Mouse (Mus musculus) hindbrain, embryonic 14.5 days (tissue): Measurements from ENCODE around the gene Rhog. TPM values are rescaled to one million over a fixed set of nuclear protein-coding genes. Genes with fewer than 3 reads are reported as not detected.

Experiments used
- ATAC-seq: fragments of 200-750 bp; cut with Nextera tagmentation; 2 replicates; pipeline ENCODE4 v1.8.0; 2017; ENCODE audit warnings: moderate number of reproducible peaks, mild to moderate bottlenecking, moderate TSS enrichment, moderate library complexity; ENCODE audit not compliant: low FRiP score
- DNase-seq: peaks from one replicate; pipeline ENCODE4 v3.0.0-alpha.2; 2015; ENCODE audit warnings: low spot score
- H3K27ac ChIP-seq: fragments of 300-500 bp; sonication (generic); 2 replicates; pipeline ENCODE4 v1.5.1; 2014; ENCODE audit warnings: mild to moderate bottlenecking, moderate library complexity
- H3K27me3 ChIP-seq: fragments of 300-500 bp; sonication (generic); 2 replicates; pipeline ENCODE4 v1.6.1; 2014; ENCODE audit warnings: mild to moderate bottlenecking, low read length, mixed read lengths; ENCODE audit not compliant: control insufficient read depth, insufficient read depth
- H3K36me3 ChIP-seq: fragments of 300-500 bp; sonication (generic); replicated peaks from 2 replicates; pipeline ENCODE4 v1.6.1; 2014; ENCODE audit not compliant: control insufficient read depth, insufficient read depth
- H3K4me1 ChIP-seq: fragments of 300-500 bp; sonication (generic); replicated peaks from 2 replicates; pipeline ENCODE4 v1.6.1; 2014; ENCODE audit warnings: antibody characterized with exemption, low read length, mixed read lengths; ENCODE audit not compliant: control insufficient read depth, insufficient read depth
- H3K4me2 ChIP-seq: fragments of 300-500 bp; sonication (generic); replicated peaks from 2 replicates; pipeline ENCODE4 v1.6.1; 2014; ENCODE audit warnings: mild to moderate bottlenecking, moderate library complexity
- H3K4me3 ChIP-seq: fragments of 300-500 bp; sonication (generic); replicated peaks from 2 replicates; pipeline ENCODE4 v1.5.1; 2014; ENCODE audit warnings: mild to moderate bottlenecking, low read length
- H3K9ac ChIP-seq: fragments of 300-500 bp; sonication (generic); 2 replicates; pipeline ENCODE4 v1.6.1; 2014
- H3K9me3 ChIP-seq: fragments of 300-500 bp; sonication (generic); 2 replicates; pipeline ENCODE4 v1.6.1; 2016; ENCODE audit warnings: low read length; ENCODE audit not compliant: control insufficient read depth
- WGBS: fragments of 180-500 bp; shearing (Covaris S2); extraction: QIAGEN DNeasy Blood & Tissue Kit; methylation state at CpG from one replicate; pipeline ENCODE4 v1.1.7; 2014; 5-methylcytosine and 5-hydroxymethylcytosine counted together
- polyA plus RNA-seq: library from polyadenylated mRNA; unstranded; fragments of >200 nt; fragmentation: Nextera tagmentation; extraction: Ambion mirVana; gene quantifications from 2 replicates; pipeline ENCODE4 v1.2.1, GENCODE M21; 2014

Gene Rhog
- polyA plus RNA-seq, 1 experiment from 2014 or later, result 20.5 TPM

DNA sequence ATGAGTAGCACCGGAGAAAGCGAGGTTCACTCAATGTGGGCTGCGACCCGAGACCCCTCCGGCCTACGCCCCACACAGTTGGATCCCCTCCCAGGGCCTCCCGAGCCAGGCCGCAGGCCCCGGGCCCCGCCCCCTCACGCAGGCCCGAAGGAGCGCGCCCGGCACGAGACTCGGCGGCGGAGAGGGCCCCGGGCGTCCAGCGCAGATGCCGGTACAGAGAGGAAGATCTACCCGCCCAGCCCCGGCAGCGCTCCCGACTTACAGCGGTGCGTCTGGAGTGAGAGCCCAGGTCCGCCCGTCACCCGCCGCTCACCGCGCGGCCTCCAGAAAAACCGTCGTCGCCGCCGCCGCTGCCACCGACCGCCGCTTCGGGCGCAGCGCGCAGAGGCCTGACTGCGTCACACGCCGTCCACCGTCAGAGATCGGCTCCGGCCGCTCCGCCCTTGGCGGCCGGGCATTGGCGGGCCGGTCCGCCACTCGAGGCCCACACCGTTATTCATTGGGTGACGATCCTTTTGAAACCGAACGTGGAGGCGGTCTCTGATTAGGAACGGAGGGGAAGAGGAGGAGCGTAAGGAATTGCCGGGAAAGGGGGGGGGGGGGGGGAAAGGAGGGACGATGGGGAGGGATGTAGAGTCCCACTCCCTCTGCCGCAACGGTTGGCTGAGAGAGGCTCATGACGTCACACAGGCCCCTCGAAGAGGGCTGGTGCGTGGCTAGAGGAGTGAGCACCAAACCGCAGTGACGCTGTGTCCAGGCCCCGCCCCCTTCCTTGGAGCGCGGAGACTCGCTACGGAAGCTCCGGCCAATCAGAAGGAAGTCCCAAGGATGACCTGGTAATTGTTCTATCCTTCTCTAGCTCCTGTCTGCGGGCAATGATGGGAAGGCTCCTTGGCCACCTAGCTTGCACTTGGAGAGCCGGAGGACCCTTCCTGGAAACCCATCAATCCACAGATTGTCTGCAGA is 45.8 kb downstream of the Rhog start, which contains the start of the genes Nup98 and Pgap2:
Gene Nup98, minus strand, starts transcription at position 421 of the 966 bp plus-strand sequence.
Gene Pgap2, plus strand, starts transcription at position 453 of the 966 bp plus-strand sequence.
- peak; percentile 99 for ATAC-seq
- peak; percentile 99 for DNase-seq
- H3K27me3 ChIP-seq, result no peaks in the 10 kb centered on the region
- H3K4me3 ChIP-seq, result peak within 1 kb of the TSS; percentile 82
- WGBS, result under 1% methylated on average over 83 of the region's 87 CpGs
- H3K4me2 ChIP-seq, result peak within 1 kb of the TSS; percentile 88
- peaks cover 9% of the 10 kb centered on the region for H3K4me1 ChIP-seq
- H3K9me3 ChIP-seq, result no peaks in the 10 kb centered on the region
- no peaks in the 10 kb centered on the region for H3K36me3 ChIP-seq
- peak within 1 kb of the TSS; percentile 90 for H3K9ac ChIP-seq
- peak within 1 kb of the TSS; percentile 97 for H3K27ac ChIP-seq

DNA sequence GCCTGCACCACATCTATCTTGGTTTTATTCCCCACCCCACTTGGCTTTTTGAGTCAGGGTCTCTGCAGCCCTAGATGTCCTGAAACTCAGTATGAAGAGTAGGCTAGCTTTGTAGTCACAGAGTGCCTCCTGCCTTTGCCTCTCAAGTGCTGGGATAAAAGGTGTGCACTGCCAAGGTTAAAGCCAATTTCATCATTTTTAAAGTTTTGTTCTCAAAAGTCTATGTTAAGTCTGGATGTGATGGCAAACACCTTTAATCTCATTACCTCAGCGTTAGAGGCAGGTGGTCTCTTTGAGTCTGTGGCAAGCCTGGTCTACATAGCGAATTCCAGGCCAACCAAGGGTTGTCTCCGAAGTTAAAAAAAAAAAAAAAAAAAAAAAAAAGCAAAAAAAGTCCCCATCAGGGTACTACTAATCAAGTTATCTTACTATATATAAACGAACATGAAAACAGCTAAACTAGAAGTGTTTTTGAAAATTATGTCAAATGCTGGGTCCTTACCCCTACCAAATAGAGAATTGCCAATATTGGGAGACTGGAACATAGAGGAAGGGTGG is 47.0 kb downstream of the Rhog start:
- no peak for ATAC-seq
- peak overlapping the region; percentile 88 for H3K4me2 ChIP-seq
- H3K4me3 ChIP-seq, result peak overlapping the region; percentile 82
- 61% methylated on average over 4 of the region's 4 CpGs for WGBS
- no peak for DNase-seq
- H3K36me3 ChIP-seq, result no peaks in the 10 kb centered on the region
- H3K9me3 ChIP-seq, result no peaks in the 10 kb centered on the region
- no peaks in the 10 kb centered on the region for H3K27me3 ChIP-seq
- H3K9ac ChIP-seq, result peak overlapping the region; percentile 90
- peak overlapping the region; percentile 94; the same call in 1 of the 2 replicates for H3K27ac ChIP-seq
- peaks cover 9% of the 10 kb centered on the region for H3K4me1 ChIP-seq

DNA sequence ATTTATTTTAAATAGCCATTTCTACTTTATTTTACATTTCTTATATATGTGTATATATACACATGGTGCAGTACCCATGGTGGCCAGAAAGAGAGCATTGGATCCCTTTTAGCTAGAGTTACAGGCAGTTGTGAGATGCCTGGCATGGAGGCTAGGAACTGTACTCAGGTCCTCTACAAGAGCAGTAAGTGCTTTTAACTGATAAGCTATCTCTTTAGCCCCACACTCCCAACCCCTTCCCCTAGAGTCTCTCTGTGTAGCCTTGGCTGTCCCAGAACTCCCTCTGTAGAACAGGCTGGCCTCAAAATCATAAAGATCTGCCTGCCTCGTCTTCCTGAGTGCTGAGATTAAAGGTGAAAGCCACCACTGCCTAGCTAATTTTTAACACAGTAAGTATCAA is 50.2 kb downstream of the Rhog start:
- Histone ChIP-seq H3K4me3 (no peak overlapping the region), H3K4me2 (no peak overlapping the region), H3K27me3 (no peaks in the 10 kb centered on the region), H3K27ac (no peak overlapping the region), H3K36me3 (no peaks in the 10 kb centered on the region), H3K9ac (no peak overlapping the region), H3K4me1 (peaks cover 9% of the 10 kb centered on the region), H3K9me3 (no peaks in the 10 kb centered on the region)
- ATAC-seq (no peak), DNase-seq (no peak)
- WGBS, result 97% methylated on average over 1 of the region's 1 CpGs

DNA sequence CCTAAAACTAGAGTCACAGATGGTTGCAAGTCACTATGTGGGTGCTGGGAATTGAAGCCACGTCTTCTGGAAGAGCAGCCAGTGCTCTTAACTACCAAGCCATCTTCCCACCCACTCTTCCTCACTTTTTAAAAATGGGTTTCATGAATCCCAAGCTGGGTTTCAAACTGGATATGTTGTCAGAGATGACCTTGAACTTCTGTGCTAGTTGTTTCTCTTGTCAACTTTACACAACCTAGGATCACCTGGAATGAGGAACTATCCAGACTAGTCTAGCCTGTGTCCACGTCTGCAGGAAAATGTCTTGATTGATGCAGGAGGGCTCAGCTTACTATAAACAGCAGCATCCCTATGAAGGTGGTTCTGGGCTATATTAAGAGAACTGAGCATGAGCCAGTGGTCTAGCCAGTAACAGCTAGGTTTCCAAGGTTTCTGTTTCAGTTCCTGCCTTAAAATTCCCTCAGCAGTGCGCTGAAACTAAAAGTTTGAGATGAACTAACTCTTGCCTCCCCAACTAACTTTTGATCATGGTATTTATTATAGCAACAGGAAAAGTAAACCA is 51.5 kb downstream of the Rhog start:
- Histone ChIP-seq H3K9ac (no peak overlapping the region), H3K4me2 (no peak overlapping the region), H3K4me3 (no peak overlapping the region), H3K36me3 (no peaks in the 10 kb centered on the region), H3K27ac (no peak overlapping the region), H3K4me1 (peaks cover 9% of the 10 kb centered on the region), H3K9me3 (no peaks in the 10 kb centered on the region), H3K27me3 (no peaks in the 10 kb centered on the region)
- ATAC-seq, result no peak
- DNase-seq, result no peak
- WGBS, result 89% methylated on average over 3 of the region's 3 CpGs

DNA sequence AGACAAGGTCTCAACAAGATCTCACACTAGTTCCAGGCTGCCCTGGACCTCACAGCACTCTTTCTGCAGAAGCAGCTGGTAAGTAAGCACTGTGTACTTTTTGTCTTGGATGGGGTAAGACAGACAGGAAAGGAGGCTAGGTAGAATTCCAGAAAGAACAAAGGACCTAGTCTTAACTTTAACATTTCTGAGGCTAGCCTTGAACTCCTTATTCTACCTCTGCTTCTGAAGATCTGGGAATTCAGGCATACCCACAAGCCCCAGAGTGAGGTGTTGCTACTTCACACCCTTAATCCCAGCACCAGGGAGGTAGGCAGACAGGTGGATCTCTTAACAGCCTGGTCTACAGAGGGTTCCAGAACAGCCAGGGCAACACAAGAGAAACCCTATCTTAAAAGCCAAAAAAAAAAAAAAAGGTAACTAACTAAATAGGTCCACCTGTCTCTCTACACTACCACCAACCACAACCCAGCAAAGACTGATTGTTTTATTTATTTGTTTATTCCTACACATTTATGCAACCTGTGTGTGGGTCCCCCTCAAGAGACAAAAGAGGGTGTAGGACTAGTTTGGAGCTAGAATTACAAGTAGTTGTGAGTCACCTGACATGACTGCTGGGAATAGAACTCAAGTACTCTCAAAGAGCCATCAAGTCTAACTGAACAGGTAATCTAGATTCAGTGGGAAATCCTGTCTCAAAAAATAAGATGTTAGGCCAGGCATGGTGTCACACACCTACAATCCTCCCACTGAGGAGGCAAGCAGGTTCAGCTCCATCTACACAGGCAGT is 54.7 kb downstream of the Rhog start:
- DNase-seq (no peak), ATAC-seq (no peak)
- H3K27ac ChIP-seq, result no peak overlapping the region
- no peak overlapping the region for H3K4me2 ChIP-seq
- H3K9ac ChIP-seq, result no peak overlapping the region
- no peak overlapping the region for H3K4me3 ChIP-seq
- H3K4me1 ChIP-seq, result no peaks in the 10 kb centered on the region
- H3K9me3 ChIP-seq, result no peaks in the 10 kb centered on the region
- no peaks in the 10 kb centered on the region for H3K36me3 ChIP-seq
- no peaks in the 10 kb centered on the region for H3K27me3 ChIP-seq

DNA sequence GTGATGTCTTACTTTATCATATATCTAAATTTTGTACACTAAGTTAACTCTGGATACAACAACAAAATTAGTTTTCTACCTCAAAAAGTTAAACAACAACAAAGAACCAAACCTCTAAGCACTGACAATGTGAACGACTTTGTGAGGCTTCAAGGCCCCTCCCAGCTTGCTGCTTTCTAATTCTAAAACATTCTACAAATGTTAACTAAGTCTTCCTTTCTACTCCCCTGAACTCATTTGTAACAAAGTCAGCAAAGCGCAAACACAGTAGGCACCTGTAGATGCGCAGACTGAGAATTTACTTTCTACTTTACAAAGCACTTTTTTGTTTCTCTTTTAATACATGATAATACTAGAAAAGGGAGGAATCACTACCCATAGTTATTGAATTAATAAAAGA is 55.3 kb downstream of the Rhog start:
- Histone ChIP-seq H3K36me3 (no peaks in the 10 kb centered on the region), H3K9me3 (no peaks in the 10 kb centered on the region), H3K9ac (no peak overlapping the region), H3K27ac (no peak overlapping the region), H3K4me3 (no peak overlapping the region), H3K27me3 (no peaks in the 10 kb centered on the region), H3K4me1 (no peaks in the 10 kb centered on the region), H3K4me2 (no peak overlapping the region)
- WGBS, result 78% methylated on average over 3 of the region's 3 CpGs
- DNase-seq, result no peak
- no peak for ATAC-seq

DNA sequence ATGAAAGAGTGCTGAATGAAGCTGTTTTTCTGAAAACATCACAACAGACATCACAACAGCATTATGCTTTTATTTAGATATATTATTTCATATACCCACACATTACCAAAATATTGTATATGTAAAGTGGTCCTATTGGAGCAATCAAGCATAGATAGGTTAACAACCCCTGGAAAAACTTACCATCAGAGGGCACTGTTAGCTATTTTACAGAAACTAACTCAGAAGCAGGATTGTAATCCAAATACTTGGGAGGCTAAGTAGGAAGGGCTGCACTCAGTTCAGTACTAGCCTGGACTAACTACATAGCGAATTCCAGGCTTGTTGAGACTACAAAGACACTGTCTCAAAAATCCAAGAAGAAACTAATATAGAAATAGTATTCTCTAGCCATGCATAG is 63.5 kb downstream of the Rhog start:
- no peaks in the 10 kb centered on the region for H3K27me3 ChIP-seq
- no peak for ATAC-seq
- H3K4me1 ChIP-seq, result no peaks in the 10 kb centered on the region
- no peaks in the 10 kb centered on the region for H3K9me3 ChIP-seq
- no peak overlapping the region for H3K4me3 ChIP-seq
- no peak for DNase-seq
- 97% methylated on average over 1 of the region's 1 CpGs for WGBS
- H3K9ac ChIP-seq, result no peak overlapping the region
- H3K4me2 ChIP-seq, result no peak overlapping the region
- H3K27ac ChIP-seq, result no peak overlapping the region
- H3K36me3 ChIP-seq, result peaks cover 72% of the 10 kb centered on the region
